Mouse (Mus musculus): ENCODE data around the gene Lipn. TPM values are rescaled to one million over a fixed set of nuclear protein-coding genes. Genes with fewer than 3 reads are reported as not detected.

Lipn gene
- polyA plus RNA-seq (2015; fragmentation: Nextera tagmentation; extraction: Ambion mirVana), result not detected in 2 replicates

GRCm38 (mm10) chr19:34066779-34067472 is at the start of gene Lipn:
Lipn (plus strand) TSS chr19:34067358.
- H3K9me3 ChIP-seq, result no peaks in the 10 kb centered on the region
- no peak within 1 kb of the TSS for H3K27ac ChIP-seq
- 89% methylated on average over 9 of the region's 9 CpGs for WGBS
- H3K4me2 ChIP-seq, result no peak within 1 kb of the TSS
- H3K36me3 ChIP-seq, result no peaks in the 10 kb centered on the region
- no peaks in the 10 kb centered on the region for H3K27me3 ChIP-seq
- no peak for ATAC-seq (ENCODE audit: low FRiP score)
- H3K4me3 ChIP-seq, result no peak within 1 kb of the TSS
- H3K4me1 ChIP-seq (replicated peaks), result no peaks in the 10 kb centered on the region
- no peak within 1 kb of the TSS for H3K9ac ChIP-seq

DNA sequence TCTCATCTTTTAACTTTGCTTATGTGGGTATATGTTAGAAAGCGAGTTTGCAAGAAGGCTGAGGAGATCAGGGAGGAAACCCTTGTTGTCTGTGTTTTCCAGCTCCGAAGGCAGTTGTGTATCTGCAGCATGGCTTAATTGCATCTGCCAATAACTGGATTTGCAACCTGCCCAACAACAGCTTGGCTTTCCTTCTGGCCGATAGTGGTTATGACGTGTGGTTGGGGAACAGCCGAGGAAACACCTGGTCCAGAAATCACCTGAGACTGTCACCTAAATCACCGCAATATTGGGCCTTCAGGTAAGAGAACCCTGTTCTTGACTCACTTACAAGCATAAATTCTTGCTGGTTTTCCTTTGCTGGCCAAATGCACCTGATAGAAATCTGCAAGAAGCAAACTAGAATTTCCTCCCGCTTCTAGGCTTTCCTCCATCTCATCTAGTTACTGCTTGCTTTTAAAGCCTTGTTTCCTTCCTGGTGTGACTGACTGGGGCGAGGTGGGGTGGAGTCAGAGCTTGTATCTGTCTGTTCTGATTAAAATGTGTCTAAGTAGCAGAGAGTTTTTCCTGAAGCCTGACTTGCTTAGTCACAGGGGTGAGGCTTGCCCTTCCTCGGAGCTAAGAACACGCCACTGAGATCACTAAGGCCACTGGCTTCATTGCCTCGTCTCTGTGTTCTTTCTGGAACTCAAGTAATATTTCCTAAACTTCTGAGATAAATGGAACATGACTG is 45.6 kb upstream of the Lipn start:
- no peaks in the 10 kb centered on the region for H3K36me3 ChIP-seq
- no peak overlapping the region for H3K9ac ChIP-seq
- H3K27ac ChIP-seq, result no peak overlapping the region
- H3K4me2 ChIP-seq, result no peak overlapping the region
- no peaks in the 10 kb centered on the region for H3K4me1 ChIP-seq (replicated peaks)
- WGBS, result 90% methylated on average over 11 of the region's 11 CpGs
- no peak for ATAC-seq (ENCODE audit: low FRiP score)
- no peak overlapping the region for H3K4me3 ChIP-seq
- no peaks in the 10 kb centered on the region for H3K9me3 ChIP-seq
- no peaks in the 10 kb centered on the region for H3K27me3 ChIP-seq

- Histone ChIP-seq H3K9ac (no peak overlapping the region), H3K27me3 (no peaks in the 10 kb centered on the region), H3K4me3 (no peak overlapping the region), H3K4me1 (replicated peaks) (no peaks in the 10 kb centered on the region), H3K4me2 (no peak overlapping the region), H3K27ac (no peak overlapping the region), H3K9me3 (no peaks in the 10 kb centered on the region), H3K36me3 (no peaks in the 10 kb centered on the region)
- ATAC-seq (ENCODE audit: low FRiP score), result no peak
- 60% methylated on average over 3 of the region's 3 CpGs for WGBS
Measured at GRCm38 (mm10) chr19:34022759-34023158, 44.4 kb upstream of the Lipn start.

GRCm38 (mm10) chr19:34039731-34040130 is 27.4 kb upstream of the Lipn start:
- no peak overlapping the region for H3K9ac ChIP-seq
- no peak overlapping the region for H3K4me3 ChIP-seq
- H3K27me3 ChIP-seq, result no peaks in the 10 kb centered on the region
- H3K4me1 ChIP-seq (replicated peaks), result no peaks in the 10 kb centered on the region
- no peak overlapping the region for H3K27ac ChIP-seq
- H3K4me2 ChIP-seq, result no peak overlapping the region
- ATAC-seq (ENCODE audit: low FRiP score), result no peak
- 88% methylated on average over 1 of the region's 1 CpGs for WGBS
- H3K9me3 ChIP-seq, result no peaks in the 10 kb centered on the region
- H3K36me3 ChIP-seq, result no peaks in the 10 kb centered on the region

DNA sequence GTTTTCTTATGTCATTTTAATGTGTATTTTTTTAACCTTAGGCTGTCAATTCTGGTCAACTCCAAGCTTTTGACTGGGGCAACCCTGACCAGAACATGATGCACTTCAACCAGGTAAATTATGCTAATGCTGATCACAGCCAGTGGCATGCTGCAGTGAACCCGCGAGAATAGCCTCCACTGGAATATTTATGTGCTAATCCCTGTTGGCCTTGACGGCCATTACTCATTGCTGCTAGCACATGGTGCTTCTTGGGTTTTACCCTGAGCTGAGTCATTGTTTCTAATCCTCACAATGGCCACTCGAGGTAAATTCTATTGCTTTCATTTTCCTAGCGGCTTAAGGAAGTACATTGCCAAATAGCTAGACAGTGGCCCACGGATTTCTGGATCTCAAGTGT is 24.1 kb upstream of the Lipn start:
- Histone ChIP-seq H3K27ac (no peak overlapping the region), H3K9me3 (no peaks in the 10 kb centered on the region), H3K27me3 (no peaks in the 10 kb centered on the region), H3K9ac (no peak overlapping the region), H3K4me3 (no peak overlapping the region), H3K4me1 (replicated peaks) (no peaks in the 10 kb centered on the region), H3K4me2 (no peak overlapping the region), H3K36me3 (no peaks in the 10 kb centered on the region)
- ATAC-seq (ENCODE audit: low FRiP score), result no peak
- 70% methylated on average over 6 of the region's 6 CpGs for WGBS

GRCm38 (mm10) chr19:34049371-34050039 is 17.7 kb upstream of the Lipn start:
- Histone ChIP-seq H3K9me3 (no peaks in the 10 kb centered on the region), H3K4me2 (no peak overlapping the region), H3K4me1 (replicated peaks) (no peaks in the 10 kb centered on the region), H3K27me3 (no peaks in the 10 kb centered on the region), H3K27ac (no peak overlapping the region), H3K36me3 (no peaks in the 10 kb centered on the region), H3K9ac (no peak overlapping the region), H3K4me3 (no peak overlapping the region)
- WGBS, result 97% methylated on average over 3 of the region's 3 CpGs
- ATAC-seq (ENCODE audit: low FRiP score), result no peak

GRCm38 (mm10) chr19:34051502-34051901 is 15.7 kb upstream of the Lipn start:
- Histone ChIP-seq H3K4me1 (replicated peaks) (no peaks in the 10 kb centered on the region), H3K36me3 (no peaks in the 10 kb centered on the region), H3K27me3 (no peaks in the 10 kb centered on the region), H3K9ac (no peak overlapping the region), H3K27ac (no peak overlapping the region), H3K9me3 (no peaks in the 10 kb centered on the region), H3K4me2 (no peak overlapping the region), H3K4me3 (no peak overlapping the region)
- 87% methylated on average over 3 of the region's 3 CpGs for whole genome bisulfite sequencing
- no peak for ATAC-seq (ENCODE audit: low FRiP score)

DNA sequence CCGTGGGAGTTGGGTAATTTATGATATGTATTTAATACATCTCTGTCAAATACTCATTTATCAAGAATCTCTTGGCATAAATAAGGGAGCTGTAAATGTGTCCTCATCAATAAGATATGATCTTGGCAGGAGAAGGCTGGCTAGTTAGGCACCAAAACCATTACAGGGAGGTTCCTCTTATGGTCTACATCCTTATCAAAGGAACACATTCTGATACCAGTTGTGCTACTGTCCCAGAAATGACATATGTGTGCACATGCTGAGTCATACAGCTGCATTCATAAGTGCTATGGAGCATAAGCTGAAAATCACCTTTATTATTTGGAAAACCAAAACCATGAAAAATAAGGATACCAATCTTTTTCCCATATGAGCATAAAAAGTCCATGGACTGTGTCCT is 3.6 kb upstream of the Lipn start:
- Histone ChIP-seq H3K9me3 (no peaks in the 10 kb centered on the region), H3K9ac (no peak overlapping the region), H3K4me1 (replicated peaks) (no peaks in the 10 kb centered on the region), H3K4me2 (no peak overlapping the region), H3K27me3 (no peaks in the 10 kb centered on the region), H3K4me3 (no peak overlapping the region), H3K36me3 (no peaks in the 10 kb centered on the region), H3K27ac (no peak overlapping the region)
- WGBS, result 63% methylated on average over 1 of the region's 1 CpGs
- no peak for ATAC-seq (ENCODE audit: low FRiP score)

- Histone ChIP-seq H3K27me3 (no peaks in the 10 kb centered on the region), H3K36me3 (no peaks in the 10 kb centered on the region), H3K9me3 (no peaks in the 10 kb centered on the region), H3K4me2 (no peak overlapping the region), H3K9ac (no peak overlapping the region), H3K4me1 (replicated peaks) (no peaks in the 10 kb centered on the region), H3K4me3 (no peak overlapping the region), H3K27ac (no peak overlapping the region)
- 88% methylated on average over 4 of the region's 4 CpGs for WGBS
- no peak for ATAC-seq (ENCODE audit: low FRiP score)
Measured at GRCm38 (mm10) chr19:34064059-34064458, 3.1 kb upstream of the Lipn start.

GRCm38 (mm10) chr19:34074239-34074638 is 7.1 kb downstream of the Lipn start:
- H3K27ac ChIP-seq, result no peak overlapping the region
- no peak overlapping the region for H3K4me3 ChIP-seq
- H3K9ac ChIP-seq, result no peak overlapping the region
- ATAC-seq (ENCODE audit: low FRiP score), result no peak
- no peaks in the 10 kb centered on the region for H3K4me1 ChIP-seq (replicated peaks)
- H3K9me3 ChIP-seq, result no peaks in the 10 kb centered on the region
- H3K27me3 ChIP-seq, result no peaks in the 10 kb centered on the region
- H3K4me2 ChIP-seq, result no peak overlapping the region
- no peaks in the 10 kb centered on the region for H3K36me3 ChIP-seq

DNA sequence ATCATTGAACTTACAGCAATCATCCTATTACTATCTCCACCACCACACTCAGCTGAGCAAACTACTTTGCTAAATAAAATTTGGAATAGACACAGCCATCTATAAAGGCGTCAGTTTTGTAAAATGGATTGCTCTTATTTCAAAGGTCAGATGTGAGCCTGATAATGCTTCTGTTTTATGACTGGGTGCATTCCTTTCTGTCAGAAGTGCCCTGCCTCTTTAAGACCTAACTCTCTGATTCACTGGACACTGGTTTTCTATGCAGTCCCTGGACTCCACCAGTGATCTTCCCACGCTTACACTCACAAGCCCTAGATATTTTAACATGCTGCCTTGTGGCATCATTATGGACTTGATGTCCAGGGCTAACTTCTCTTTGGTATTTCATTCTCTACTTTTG is 11.0 kb downstream of the Lipn start:
- 82% methylated on average over 2 of the region's 2 CpGs for WGBS
- no peak for ATAC-seq (ENCODE audit: low FRiP score)

GRCm38 (mm10) chr19:34089011-34089680 is 22.0 kb downstream of the Lipn start:
- H3K36me3 ChIP-seq, result no peaks in the 10 kb centered on the region
- H3K9me3 ChIP-seq, result no peaks in the 10 kb centered on the region
- no peaks in the 10 kb centered on the region for H3K27me3 ChIP-seq
- H3K27ac ChIP-seq, result no peak overlapping the region
- no peak overlapping the region for H3K4me2 ChIP-seq
- no peak overlapping the region for H3K4me3 ChIP-seq
- H3K4me1 ChIP-seq (replicated peaks), result no peaks in the 10 kb centered on the region
- 76% methylated on average over 3 of the region's 3 CpGs for WGBS
- H3K9ac ChIP-seq, result no peak overlapping the region
- ATAC-seq (ENCODE audit: low FRiP score), result no peak

More for the DNA sequence above, 11.0 kb downstream of the Lipn start:
- Histone ChIP-seq H3K36me3 (no peaks in the 10 kb centered on the region), H3K4me2 (no peak overlapping the region), H3K4me1 (replicated peaks) (no peaks in the 10 kb centered on the region), H3K9ac (no peak overlapping the region), H3K4me3 (no peak overlapping the region), H3K27ac (no peak overlapping the region), H3K27me3 (no peaks in the 10 kb centered on the region), H3K9me3 (no peaks in the 10 kb centered on the region)
